Mouse (Mus musculus) Muller cell, postnatal 12 days (primary cell): ENCODE results near the gene Tmem206.

ENCODE experiments used
- DNase-seq: peaks from one replicate; pipeline ENCODE4 v3.0.0-alpha.2; 2015; ENCODE audit errors: inconsistent ontology term

Gene Tmem206

GRCm38 (mm10) chr1:191350355-191350754 lies 24.6 kb downstream of the Tmem206 start:
- no peak for DNase-seq

GRCm38 (mm10) chr1:191352786-191353488 lies 27.2 kb downstream of the Tmem206 start:
- peak; percentile 39 for DNase-seq

- no peak for DNase-seq
Observed at GRCm38 (mm10) chr1:191353836-191354235, 28.1 kb downstream of the Tmem206 start.

GRCm38 (mm10) chr1:191356936-191357335 lies 31.2 kb downstream of the Tmem206 start:
- DNase-seq, result no peak

- peak; percentile 30 for DNase-seq
Observed at GRCm38 (mm10) chr1:191359478-191359877, 33.8 kb downstream of the Tmem206 start.

- no peak for DNase-seq
Observed at GRCm38 (mm10) chr1:191362412-191362811, 36.7 kb downstream of the Tmem206 start.

- no peak for DNase-seq
Observed at GRCm38 (mm10) chr1:191364477-191364876, 38.8 kb downstream of the Tmem206 start.

- no peak for DNase-seq
Observed at GRCm38 (mm10) chr1:191368193-191368592, 42.5 kb downstream of the Tmem206 start.

- no peak for DNase-seq
Observed at GRCm38 (mm10) chr1:191369140-191369539, 43.4 kb downstream of the Tmem206 start.

GRCm38 (mm10) chr1:191374993-191375643 lies 49.4 kb downstream of the Tmem206 start:
- no peak for DNase-seq

- DNase-seq, result no peak
Observed at GRCm38 (mm10) chr1:191375644-191375998, 49.9 kb downstream of the Tmem206 start.

- no peak for DNase-seq
Observed at GRCm38 (mm10) chr1:191378080-191378479, 52.4 kb downstream of the Tmem206 start.

- no peak for DNase-seq
Observed at GRCm38 (mm10) chr1:191380843-191381242, 55.1 kb downstream of the Tmem206 start.

- no peak for DNase-seq
Observed at GRCm38 (mm10) chr1:191381955-191382736, 56.4 kb downstream of the Tmem206 start.

- DNase-seq, result no peak
Observed at GRCm38 (mm10) chr1:191384786-191385430, 59.2 kb downstream of the Tmem206 start.

- peak; percentile 45 for DNase-seq
Observed at GRCm38 (mm10) chr1:191391311-191391710, 65.6 kb downstream of the Tmem206 start.

- DNase-seq, result no peak
Observed at GRCm38 (mm10) chr1:191393536-191393935, 67.8 kb downstream of the Tmem206 start.

- peak; percentile 29 for DNase-seq
Observed at GRCm38 (mm10) chr1:191394126-191394525, 68.4 kb downstream of the Tmem206 start.

GRCm38 (mm10) chr1:191395200-191395599 lies 69.5 kb downstream of the Tmem206 start:
- peak; percentile 42 for DNase-seq

GRCm38 (mm10) chr1:191395871-191396433 lies 70.2 kb downstream of the Tmem206 start:
- peak; percentile 54 for DNase-seq

GRCm38 (mm10) chr1:191396446-191396845 lies 70.7 kb downstream of the Tmem206 start:
- DNase-seq, result no peak
